Mouse (Mus musculus): ENCODE data around the gene Fastkd5.

- TF ChIP-seq CTCF (conservative IDR thresholded peaks at IDR 0.05; ENCODE audit: insufficient read depth, insufficient read length, low read depth, low read length), result no peak
- no peak for TF ChIP-seq POLR2A (IDR thresholded peaks at IDR 0.05; ENCODE audit: low read depth, low read length)
Observed at GRCm38 (mm10) chr2:130642197-130642660, 12.4 kb upstream of the Fastkd5 start.

Measured in kidney, adult 2 months (tissue).